Mouse (Mus musculus) lung, postnatal 10 days (tissue): ENCODE measurements at regions not wholly inside any gene's neighbourhood (a gene's known extent, or its start where the extent isn't known, plus 50 kb on each side); places are given as distances from the start of the nearest gene placed in this dataset.

Source experiments
- DNase-seq: peaks from one replicate; pipeline ENCODE4 v3.0.0; 2021

GRCm38 (mm10) chr16:87295727-87296126 lies 58.3 kb upstream of the N6amt1 start:
- no peak for DNase-seq

GRCm38 (mm10) chr16:87292826-87293225 lies 61.2 kb upstream of the N6amt1 start:
- DNase-seq = no peak

- DNase-seq = no peak
These were observed 62.3 kb upstream of the N6amt1 start for GRCm38 (mm10) chr16:87291716-87292115.

- DNase-seq = no peak
These were observed 68.3 kb upstream of the N6amt1 start for GRCm38 (mm10) chr16:87285639-87286038.

DNA sequence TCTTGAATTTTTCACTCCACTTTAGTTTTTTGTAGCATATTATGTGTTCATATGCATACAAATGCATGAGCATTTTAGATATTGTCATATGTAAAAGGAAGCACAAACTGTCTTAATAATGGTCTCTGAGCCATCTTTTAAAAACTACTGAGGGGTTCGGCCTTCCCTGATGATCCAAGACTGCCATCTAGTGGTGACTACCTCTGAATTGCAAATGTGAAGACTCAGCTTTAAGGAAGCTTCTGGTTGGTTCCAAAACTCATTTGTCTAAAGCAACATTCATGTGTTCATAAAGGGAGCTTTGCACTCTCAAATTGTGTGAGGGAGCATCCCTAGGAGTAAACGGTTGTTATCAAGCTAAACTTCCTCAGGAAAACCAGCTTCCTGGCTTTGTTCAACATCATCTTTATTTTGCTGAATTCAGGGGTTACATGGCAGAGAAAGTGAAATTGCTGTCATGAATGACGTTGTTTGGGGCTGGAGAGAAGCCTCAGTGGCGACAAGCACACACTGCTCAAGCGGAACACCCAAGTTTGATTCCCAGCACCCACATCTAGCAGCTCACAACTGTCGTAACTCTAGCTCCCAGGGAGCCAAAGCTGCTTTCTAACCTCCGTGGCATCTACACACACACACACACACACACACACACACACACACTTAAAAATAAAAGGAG lies 69.0 kb upstream of the N6amt1 start:
- DNase-seq = peak; percentile 18

GRCm38 (mm10) chr16:87278518-87278917 lies 75.5 kb upstream of the N6amt1 start:
- DNase-seq = no peak

DNA sequence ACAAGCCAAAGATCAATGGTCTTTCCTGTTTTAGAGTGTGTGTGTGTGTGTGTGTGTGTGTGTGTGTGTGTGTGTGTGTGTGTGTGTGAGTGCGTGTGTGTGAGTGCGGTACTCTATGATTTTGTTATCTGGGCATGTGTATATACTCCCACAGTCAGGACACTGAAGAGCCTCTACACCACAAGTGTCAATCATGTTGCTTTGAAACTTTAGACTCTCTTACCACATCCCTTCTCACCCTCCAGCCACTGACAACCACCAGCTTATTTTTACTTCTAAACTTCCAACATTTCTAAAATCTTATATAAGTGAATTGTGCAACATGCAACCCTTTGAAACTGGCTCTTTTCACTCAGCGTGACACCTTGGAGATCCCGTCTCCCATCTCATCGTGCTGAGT lies 81.6 kb upstream of the N6amt1 start:
- no peak for DNase-seq

DNA sequence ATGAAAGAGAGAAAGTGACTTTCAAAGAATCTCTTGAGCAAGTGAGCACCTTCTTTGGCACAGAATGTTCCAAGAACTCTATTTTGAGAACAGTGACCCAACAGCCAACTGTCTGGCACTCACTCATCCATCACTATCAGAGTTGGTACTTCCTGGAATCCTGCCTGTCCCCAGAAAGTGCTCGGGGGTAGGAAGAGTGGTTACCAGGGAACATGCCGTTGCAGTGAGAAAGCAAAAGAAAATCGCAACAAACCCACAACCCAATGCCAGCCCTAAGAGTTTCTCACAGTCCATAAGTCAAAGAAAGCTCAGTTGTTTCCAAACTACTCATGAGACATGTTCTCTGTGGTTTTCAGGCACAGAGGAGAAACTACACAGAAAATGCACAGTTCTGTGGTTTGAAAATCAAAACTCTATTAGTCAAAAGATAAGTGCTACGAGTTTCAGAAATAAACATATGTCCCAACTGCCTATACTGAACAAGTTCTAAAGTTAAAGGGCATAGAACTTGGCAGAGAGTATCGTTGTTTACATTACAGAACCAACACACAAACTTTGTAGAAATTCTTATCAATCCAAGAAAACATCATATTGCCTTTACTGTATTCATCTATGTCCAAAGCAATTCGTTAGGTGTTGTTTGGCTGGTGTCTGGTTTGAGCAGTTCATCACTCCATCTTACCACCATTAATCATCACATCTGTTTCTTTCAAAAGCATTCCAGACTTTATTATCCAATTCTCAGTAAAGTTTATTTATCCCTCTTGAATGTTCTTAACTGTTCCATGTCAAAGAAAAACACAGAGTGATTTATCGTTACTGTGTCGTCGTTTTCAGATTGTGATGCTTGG lies 85.8 kb upstream of the N6amt1 start:
- DNase-seq = peak; percentile 51

DNA sequence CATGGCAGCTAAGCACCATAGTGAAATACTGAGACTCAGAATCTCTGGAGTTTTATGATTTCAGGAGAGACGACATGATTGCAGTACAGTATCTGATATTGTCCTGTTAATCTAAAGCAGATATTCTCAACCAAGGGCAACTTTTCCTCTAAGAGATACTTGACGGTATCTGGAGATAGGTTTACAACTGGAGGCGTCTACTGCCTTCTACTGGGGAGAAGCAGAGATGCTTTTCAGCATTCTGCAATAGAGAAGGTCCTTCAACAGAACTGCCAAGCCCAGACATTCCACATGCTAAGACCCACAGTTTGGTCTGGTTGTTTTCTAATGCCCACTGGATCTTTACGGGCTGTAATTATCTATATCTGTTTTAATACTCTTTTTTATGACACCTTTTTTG lies 86.5 kb upstream of the N6amt1 start:
- no peak for DNase-seq

DNA sequence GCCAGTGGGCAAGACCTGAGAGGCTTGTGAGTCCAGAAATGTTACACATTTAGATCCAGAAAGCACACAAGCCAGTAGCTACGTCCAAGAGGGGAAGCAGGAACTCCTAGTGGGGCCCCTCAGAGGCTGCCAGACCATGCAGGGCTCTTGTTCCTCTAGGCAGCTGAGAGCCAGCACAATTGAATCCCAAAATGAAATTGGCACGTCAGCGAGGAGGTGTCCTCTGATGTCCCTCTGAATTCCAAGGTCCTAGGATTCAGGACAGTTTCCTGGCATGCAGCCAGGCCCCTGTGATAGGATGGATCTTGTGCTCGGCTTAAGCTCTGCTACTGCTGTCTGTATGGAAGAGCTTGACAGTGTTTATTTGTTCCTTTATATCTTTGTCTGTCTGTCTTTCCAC lies 90.4 kb upstream of the N6amt1 start:
- DNase-seq = peak; percentile 68

DNA sequence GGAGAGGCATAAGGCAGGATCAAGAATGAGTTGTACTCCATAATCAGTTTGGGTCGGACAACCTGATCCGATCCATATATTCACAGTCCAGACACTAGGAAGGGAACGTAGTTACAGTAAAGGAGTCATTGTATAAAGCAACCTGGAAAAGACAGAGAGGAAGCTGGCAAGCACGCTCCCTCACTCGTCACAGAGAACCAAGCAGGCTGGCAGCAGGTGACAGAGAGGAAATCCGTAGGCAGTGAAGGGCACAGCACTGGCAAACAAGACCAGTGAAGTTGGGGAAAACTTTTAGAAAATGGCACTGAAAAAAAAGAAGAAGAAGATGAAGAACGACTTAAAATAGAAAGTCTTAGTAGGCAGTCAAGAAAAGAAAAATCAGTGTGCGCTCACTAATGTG lies 90.9 kb upstream of the N6amt1 start:
- DNase-seq = no peak

- no peak for DNase-seq
These were observed 91.5 kb upstream of the N6amt1 start for GRCm38 (mm10) chr16:87262497-87262896.

- peak; percentile 85 for DNase-seq
These were observed 92.5 kb upstream of the N6amt1 start for GRCm38 (mm10) chr16:87261527-87261926.

DNA sequence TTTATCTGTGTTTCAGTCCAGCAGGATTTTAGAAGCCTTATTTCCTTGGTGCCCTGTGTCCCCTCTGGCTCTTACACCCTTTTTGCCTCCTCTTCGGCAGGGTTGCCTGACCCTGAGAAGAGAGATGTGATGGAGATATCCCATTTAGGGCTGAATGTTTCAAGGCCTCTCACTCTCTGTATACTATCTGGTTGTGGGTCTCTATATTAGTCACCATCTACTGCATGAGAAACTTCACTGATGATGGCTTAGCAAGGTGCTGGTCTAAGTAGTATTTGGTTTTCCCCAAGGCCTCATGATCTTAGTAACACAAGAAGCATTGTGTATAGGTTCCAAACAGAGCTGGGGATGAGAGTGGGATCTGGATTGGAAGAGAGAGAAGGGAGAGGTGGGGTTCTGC lies 99.2 kb upstream of the N6amt1 start:
- no peak for DNase-seq

GRCm38 (mm10) chr16:87250531-87250930 lies 103.5 kb upstream of the N6amt1 start:
- no peak for DNase-seq

GRCm38 (mm10) chr16:87249903-87250302 lies 104.1 kb upstream of the N6amt1 start:
- DNase-seq = peak; percentile 53

DNA sequence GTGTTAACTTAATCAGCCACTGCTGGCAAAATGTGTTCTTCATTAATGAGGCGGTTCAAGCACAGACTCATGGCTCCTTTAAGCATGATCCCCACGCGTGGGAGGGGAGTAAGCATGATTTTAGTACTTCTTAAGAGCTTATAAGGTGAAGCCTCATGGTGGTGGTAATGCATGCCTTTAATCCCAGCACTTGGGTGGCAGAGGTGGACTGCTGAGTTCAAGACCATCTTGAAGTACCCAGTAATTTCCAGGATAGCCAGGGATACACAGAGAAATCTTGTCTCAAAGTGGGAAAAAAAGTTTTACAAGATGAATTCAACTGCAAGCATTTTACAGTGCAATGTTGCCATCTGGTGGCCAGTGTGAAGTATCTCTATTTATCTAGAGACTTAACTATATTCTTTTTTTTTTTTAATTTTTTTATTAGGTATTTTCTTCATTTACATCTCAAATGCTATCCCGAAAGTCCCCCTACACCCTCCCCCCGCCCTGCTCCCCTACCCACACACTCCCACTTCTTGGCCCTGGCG lies 105.4 kb upstream of the N6amt1 start:
- DNase-seq = peak; percentile 79

- peak; percentile 83 for DNase-seq
These were observed 107.8 kb upstream of the N6amt1 start for GRCm38 (mm10) chr16:87245933-87246791.

DNA sequence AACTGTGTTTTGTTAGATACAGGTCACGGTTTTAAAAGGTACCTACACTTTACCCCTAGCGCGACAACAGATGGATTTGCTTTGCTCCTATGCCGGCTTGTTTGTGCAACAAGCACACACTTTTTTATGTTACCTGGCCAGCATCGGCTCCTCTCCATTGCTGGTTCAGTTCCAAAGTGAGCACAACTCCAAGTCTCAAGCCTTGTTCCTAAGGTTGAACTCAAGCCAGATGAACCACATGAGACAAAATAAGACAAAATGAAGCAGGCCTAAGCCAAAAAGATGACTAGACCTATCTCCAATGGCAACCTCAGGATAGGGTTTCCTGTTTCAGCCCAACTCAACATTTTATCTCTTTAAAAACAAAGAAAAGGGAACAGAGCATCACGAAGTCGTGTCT lies 108.5 kb upstream of the N6amt1 start:
- no peak for DNase-seq

DNA sequence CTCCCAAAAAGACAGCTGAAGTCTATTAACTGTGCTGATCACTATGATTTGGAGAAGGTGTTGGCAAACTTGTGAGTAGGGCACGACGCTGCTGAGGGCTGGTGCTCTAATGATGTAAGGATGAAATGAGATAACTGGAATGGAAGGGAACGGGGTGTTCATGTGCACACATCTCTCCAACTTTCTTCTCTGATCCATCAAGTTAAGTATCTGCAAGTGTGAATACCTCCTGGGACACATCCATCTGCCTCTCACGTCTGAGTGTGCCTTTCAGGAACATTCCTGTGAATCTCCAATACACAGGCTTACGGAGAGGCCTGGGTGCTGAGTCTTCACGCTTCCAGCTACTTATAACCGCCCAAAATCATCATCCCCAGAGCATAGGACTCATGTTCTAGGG lies 112.0 kb upstream of the N6amt1 start:
- no peak for DNase-seq

- DNase-seq = no peak
These were observed 114.9 kb upstream of the N6amt1 start for GRCm38 (mm10) chr16:87239105-87239504.

GRCm38 (mm10) chr16:87234199-87234598 lies 119.8 kb upstream of the N6amt1 start:
- no peak for DNase-seq

GRCm38 (mm10) chr16:87225595-87225994 lies 128.4 kb upstream of the N6amt1 start:
- DNase-seq = no peak
